Mouse (Mus musculus) right cerebral cortex, adult 2 months (tissue): ENCODE measurements around the gene Clpsl2.
A peak's percentile ranks its signal among the peaks of the same experiment; 100 is the strongest.
"Not testable (repeated sequence)": the region's sequence is repeated elsewhere in the genome, so short reads cannot be mapped to it uniquely, and the experiment has no call there.

Experiments used
- DNase-seq, 2 experiments: peaks; one replicate each; pipeline ENCODE4 v3.0.0; 2021 to 2022; ENCODE audit warnings: low spot score in 2 of 2

The Clpsl2 gene

GRCm38 (mm10) chr17:28521071-28521726 is 28.0 kb upstream of the Clpsl2 start:
- DNase-seq = no peak

GRCm38 (mm10) chr17:28521920-28522319 is 27.3 kb upstream of the Clpsl2 start:
- no peak for DNase-seq

GRCm38 (mm10) chr17:28522623-28523354 is 26.4 kb upstream of the Clpsl2 start:
- peak; percentile 94 to 98 for DNase-seq

- peak in 1 of 2 experiments; percentile 71 for DNase-seq
Observed at GRCm38 (mm10) chr17:28523355-28524008, 25.7 kb upstream of the Clpsl2 start.

- DNase-seq = no peak
Observed at GRCm38 (mm10) chr17:28524009-28524695, 25.1 kb upstream of the Clpsl2 start.

- DNase-seq = no peak
Observed at GRCm38 (mm10) chr17:28524831-28525430, 24.3 kb upstream of the Clpsl2 start.

- no peak for DNase-seq
Observed at GRCm38 (mm10) chr17:28527184-28528042, 21.8 kb upstream of the Clpsl2 start.

- DNase-seq = peak; percentile 89 to 91
Observed at GRCm38 (mm10) chr17:28528043-28528351, 21.2 kb upstream of the Clpsl2 start.

GRCm38 (mm10) chr17:28529116-28529515 is 20.1 kb upstream of the Clpsl2 start:
- no peak for DNase-seq

- DNase-seq = no peak
Observed at GRCm38 (mm10) chr17:28530506-28530905, 18.7 kb upstream of the Clpsl2 start, which contains the start of gene Armc12. Gene Armc12, plus strand, starts transcription at chr17:28530806.

- no peak for DNase-seq
Observed at GRCm38 (mm10) chr17:28531946-28532345, 17.3 kb upstream of the Clpsl2 start.

GRCm38 (mm10) chr17:28532557-28532956 is 16.7 kb upstream of the Clpsl2 start:
- no peak for DNase-seq

- DNase-seq = no peak
Observed at GRCm38 (mm10) chr17:28533327-28533726, 15.9 kb upstream of the Clpsl2 start.

- no peak for DNase-seq
Observed at GRCm38 (mm10) chr17:28537881-28538280, 11.3 kb upstream of the Clpsl2 start.

GRCm38 (mm10) chr17:28546925-28547324 is 2.3 kb upstream of the Clpsl2 start:
- DNase-seq = no peak

GRCm38 (mm10) chr17:28548550-28548949 is 661 bp upstream of the Clpsl2 start:
- DNase-seq = no peak

GRCm38 (mm10) chr17:28553040-28553793 is 4.0 kb downstream of the Clpsl2 start:
- peak; percentile 77 to 79 for DNase-seq

GRCm38 (mm10) chr17:28554021-28554420 is 4.8 kb downstream of the Clpsl2 start:
- not testable (repeated sequence) for DNase-seq

- no peak for DNase-seq
Observed at GRCm38 (mm10) chr17:28556635-28557396, 7.6 kb downstream of the Clpsl2 start.
